Mouse (Mus musculus): ENCODE measurements around the gene Ifna16.

Gene Ifna16

GRCm38 (mm10) chr4:88681353-88681752, 4.6 kb upstream of the Ifna16 start:
- in situ Hi-C loops (cut with MboI; ENCODE audit: unreplicated experiment in 2 of 2): loop anchor here (25.0 kb wide), 1 partner anchor 131 kb away; the partner anchor contains the start of genes Gm13287 (in 2 of the 2), Gm13288 (in 2 of the 2), Ifna11 (in 2 of the 2) and Ifna7 (in 2 of the 2)

GRCm38 (mm10) chr4:88680362-88680761, 3.6 kb upstream of the Ifna16 start:
- in situ Hi-C loops (cut with MboI; ENCODE audit: unreplicated experiment in 2 of 2): loop anchor here (25.0 kb wide), 1 partner anchor 132 kb away; the partner anchor contains the start of genes Gm13287 (in 2 of the 2), Gm13288 (in 2 of the 2), Ifna11 (in 2 of the 2) and Ifna7 (in 2 of the 2)

- in situ Hi-C loops (cut with MboI; ENCODE audit: unreplicated experiment in 2 of 2): no loop called here
Measured at GRCm38 (mm10) chr4:88655461-88655860, 21.3 kb downstream of the Ifna16 start.

- in situ Hi-C loops (cut with MboI; ENCODE audit: unreplicated experiment in 2 of 2): no loop called here
Measured at GRCm38 (mm10) chr4:88653644-88654043, 23.1 kb downstream of the Ifna16 start.

GRCm38 (mm10) chr4:88644359-88644758, 32.4 kb downstream of the Ifna16 start, which contains the start of gene Ifna13:
Gene Ifna13, minus strand, starts transcription at chr4:88644459.
- in situ Hi-C loops (cut with MboI; ENCODE audit: unreplicated experiment in 2 of 2): loop anchor here (5.0 to 10.0 kb wide), 2 partner anchors 92 to 1280 kb away; no protein-coding TSS in a partner anchor

- in situ Hi-C loops (cut with MboI; ENCODE audit: unreplicated experiment in 2 of 2): loop anchor here (5.0 to 10.0 kb wide), 2 partner anchors 90 to 1278 kb away; no protein-coding TSS in a partner anchor
Measured at GRCm38 (mm10) chr4:88642526-88642925, 34.2 kb downstream of the Ifna16 start.

- in situ Hi-C loops (cut with MboI; ENCODE audit: unreplicated experiment in 2 of 2): loop anchor here (5.0 to 10.0 kb wide), 2 partner anchors 89 to 1276 kb away; no protein-coding TSS in a partner anchor
Measured at GRCm38 (mm10) chr4:88641077-88641831, 35.5 kb downstream of the Ifna16 start.

GRCm38 (mm10) chr4:88640704-88641076, 36.0 kb downstream of the Ifna16 start:
- in situ Hi-C loops (cut with MboI; ENCODE audit: unreplicated experiment in 2 of 2): loop anchor here (5.0 to 10.0 kb wide), 2 partner anchors 88 to 1276 kb away; no protein-coding TSS in a partner anchor

- in situ Hi-C loops (cut with MboI; ENCODE audit: unreplicated experiment in 2 of 2): no loop called here
Measured at GRCm38 (mm10) chr4:88634311-88634710, 42.4 kb downstream of the Ifna16 start, which contains the start of gene C87499. Gene C87499, minus strand, starts transcription at chr4:88634411.
